Mouse (Mus musculus) erythroblast, embryonic 14.5 days (primary cell): ENCODE data around the gene Stard13. TPM values are rescaled to one million over a fixed set of nuclear protein-coding genes. Genes with fewer than 3 reads are reported as not detected.

Experiments used
- H3K27me3 ChIP-seq: 2 replicates; pipeline ENCODE4 v1.6.1; 2012; ENCODE audit warnings: inconsistent platforms; ENCODE audit not compliant: control insufficient read depth
- H3K36me3 ChIP-seq: 2 replicates; pipeline ENCODE4 v1.6.1; 2012; ENCODE audit warnings: mild to moderate bottlenecking, inconsistent platforms; ENCODE audit not compliant: control insufficient read depth
- H3K4me1 ChIP-seq: 2 replicates; pipeline ENCODE4 v1.6.1; 2012; ENCODE audit warnings: inconsistent platforms; ENCODE audit not compliant: control insufficient read depth
- H3K4me3 ChIP-seq: replicated peaks from 2 replicates; pipeline ENCODE3; 2012; ENCODE audit warnings: moderate library complexity, mild to moderate bottlenecking, inconsistent platforms
- H3K9me3 ChIP-seq: 2 replicates; pipeline ENCODE4 v1.6.1; 2012; ENCODE audit warnings: low read length, inconsistent platforms, mixed read lengths; ENCODE audit not compliant: control insufficient read depth
- GATA1 ChIP-seq: IDR thresholded peaks from 2 replicates; pipeline ENCODE4 v1.6.1; 2012; ENCODE audit warnings: low read length, inconsistent platforms, mixed read lengths
- TAL1 ChIP-seq: IDR thresholded peaks from 3 replicates; pipeline ENCODE4 v1.6.1; 2012; ENCODE audit warnings: low read length, inconsistent platforms, mixed read lengths
- polyA plus RNA-seq: library from polyadenylated mRNA; stranded (reverse); fragments of >175 nt; gene quantifications from 2 replicates; pipeline ENCODE4 v1.2.3, GENCODE M21; 2012

The Stard13 gene
- polyA plus RNA-seq, 1 experiment, result 0.07 TPM

GRCm38 (mm10) chr5:151174485-151175460, 58.9 kb downstream of the Stard13 start:
- TF ChIP-seq TAL1 (no peak), GATA1 (no peak)
- Histone ChIP-seq H3K36me3 (no peaks in the 10 kb centered on the region), H3K27me3 (no peaks in the 10 kb centered on the region), H3K4me3 (no peak overlapping the region), H3K4me1 (no peaks in the 10 kb centered on the region), H3K9me3 (no peaks in the 10 kb centered on the region)

GRCm38 (mm10) chr5:151173774-151174173, 59.9 kb downstream of the Stard13 start:
- Histone ChIP-seq H3K4me1 (no peaks in the 10 kb centered on the region), H3K9me3 (no peaks in the 10 kb centered on the region), H3K4me3 (no peak overlapping the region), H3K27me3 (no peaks in the 10 kb centered on the region), H3K36me3 (no peaks in the 10 kb centered on the region)
- no peak for TF ChIP-seq GATA1
- TF ChIP-seq TAL1, result no peak

- H3K4me3 ChIP-seq, result no peak overlapping the region
- TF ChIP-seq GATA1, result no peak
- no peak for TF ChIP-seq TAL1
- H3K27me3 ChIP-seq, result no peaks in the 10 kb centered on the region
- no peaks in the 10 kb centered on the region for H3K36me3 ChIP-seq
- no peaks in the 10 kb centered on the region for H3K9me3 ChIP-seq
- no peaks in the 10 kb centered on the region for H3K4me1 ChIP-seq
Measured at GRCm38 (mm10) chr5:151170168-151170750, 63.4 kb downstream of the Stard13 start.

- Histone ChIP-seq H3K9me3 (no peaks in the 10 kb centered on the region), H3K27me3 (no peaks in the 10 kb centered on the region), H3K36me3 (no peaks in the 10 kb centered on the region), H3K4me1 (no peaks in the 10 kb centered on the region), H3K4me3 (no peak overlapping the region)
- no peak for TF ChIP-seq TAL1
- no peak for TF ChIP-seq GATA1
Measured at GRCm38 (mm10) chr5:151168191-151168590, 65.4 kb downstream of the Stard13 start.

- H3K4me1 ChIP-seq, result no peaks in the 10 kb centered on the region
- no peak overlapping the region for H3K4me3 ChIP-seq
- TF ChIP-seq GATA1 (no peak), TAL1 (no peak)
- no peaks in the 10 kb centered on the region for H3K9me3 ChIP-seq
- H3K36me3 ChIP-seq, result no peaks in the 10 kb centered on the region
- H3K27me3 ChIP-seq, result no peaks in the 10 kb centered on the region
Measured at GRCm38 (mm10) chr5:151167641-151168040, 66.0 kb downstream of the Stard13 start.

- H3K36me3 ChIP-seq, result no peaks in the 10 kb centered on the region
- TF ChIP-seq GATA1 (no peak), TAL1 (no peak)
- H3K9me3 ChIP-seq, result no peaks in the 10 kb centered on the region
- no peaks in the 10 kb centered on the region for H3K27me3 ChIP-seq
- no peak overlapping the region for H3K4me3 ChIP-seq
- H3K4me1 ChIP-seq, result no peaks in the 10 kb centered on the region
Measured at GRCm38 (mm10) chr5:151166266-151166665, 67.4 kb downstream of the Stard13 start.

GRCm38 (mm10) chr5:151165381-151166016, 68.1 kb downstream of the Stard13 start:
- Histone ChIP-seq H3K36me3 (no peaks in the 10 kb centered on the region), H3K27me3 (no peaks in the 10 kb centered on the region), H3K9me3 (no peaks in the 10 kb centered on the region), H3K4me3 (no peak overlapping the region), H3K4me1 (no peaks in the 10 kb centered on the region)
- TF ChIP-seq TAL1 (no peak), GATA1 (no peak)

- no peaks in the 10 kb centered on the region for H3K27me3 ChIP-seq
- H3K9me3 ChIP-seq, result no peaks in the 10 kb centered on the region
- H3K4me1 ChIP-seq, result no peaks in the 10 kb centered on the region
- TF ChIP-seq GATA1 (no peak), TAL1 (no peak)
- no peaks in the 10 kb centered on the region for H3K36me3 ChIP-seq
- H3K4me3 ChIP-seq, result no peak overlapping the region
Measured at GRCm38 (mm10) chr5:151164815-151165214, 68.8 kb downstream of the Stard13 start.

GRCm38 (mm10) chr5:151162642-151163041, 71.0 kb downstream of the Stard13 start:
- Histone ChIP-seq H3K27me3 (no peaks in the 10 kb centered on the region), H3K9me3 (no peaks in the 10 kb centered on the region), H3K36me3 (no peaks in the 10 kb centered on the region), H3K4me3 (no peak overlapping the region), H3K4me1 (no peaks in the 10 kb centered on the region)
- TF ChIP-seq TAL1, result no peak
- no peak for TF ChIP-seq GATA1
